Mouse (Mus musculus): ENCODE measurements around the gene Scg3. TPM values are rescaled to one million over a fixed set of nuclear protein-coding genes. Genes with fewer than 3 reads are reported as not detected.

Scg3 gene
- total RNA-seq, 4 experiments from 2014 or later = 0.19 to 0.80 (median 0.53) TPM

Other genes with a start within 250 kb of the Scg3 start
- 10 to 100 TPM; 14.8 to 23.2 (median 22.2) TPM for gene Leo1, start 242.5 kb downstream of the Scg3 start, total RNA-seq (2022)
- 10 to 100 TPM; 12.8 to 16.0 (median 14.7) TPM for gene Tmod3, start 124.4 kb downstream of the Scg3 start, total RNA-seq (2022)
- gene Tmod2, start 72.7 kb downstream of the Scg3 start, total RNA-seq (2022) = 1 to 10 TPM; 2.2 to 4.7 (median 3.6) TPM
- 1 to 10 TPM; 3.9 to 6.2 (median 4.5) TPM for gene Lysmd2, start 58.3 kb downstream of the Scg3 start, total RNA-seq (2022)
- 1 to 10 TPM in 3 of 4 experiments, under 1 TPM in 1; 0.94 to 2.7 (median 1.6) TPM for gene Bmp5, start 91.3 kb upstream of the Scg3 start, total RNA-seq (2022)

Measured in gastrocnemius, adult 8-10 months (tissue).